Mouse (Mus musculus) testis, adult 2 months (tissue): ENCODE measurements at regions not wholly inside any gene's neighbourhood (a gene's known extent, or its start where the extent isn't known, plus 50 kb on each side); places are given as distances from the start of the nearest gene placed in this dataset.

Experiments
- H3K27ac ChIP-seq: fragments of 200-500 bp; 2 replicates; pipeline ENCODE4 v1.5.1; 2012; ENCODE audit warnings: low read depth, low read length; ENCODE audit not compliant: control insufficient read depth, insufficient read depth
- H3K27me3 ChIP-seq: fragments of 200-500 bp; 2 replicates; pipeline ENCODE4 v1.6.1; 2012; ENCODE audit warnings: mild to moderate bottlenecking, low read length, moderate library complexity; ENCODE audit not compliant: control insufficient read depth, insufficient read depth
- H3K36me3 ChIP-seq: fragments of 200-500 bp; 2 replicates; pipeline ENCODE4 v1.6.1; 2012; ENCODE audit warnings: mild to moderate bottlenecking, low read length; ENCODE audit not compliant: control insufficient read depth, insufficient read depth
- H3K4me1 ChIP-seq: fragments of 200-500 bp; 2 replicates; pipeline ENCODE4 v1.6.1; 2012; ENCODE audit warnings: low read length; ENCODE audit not compliant: control insufficient read depth, insufficient read depth
- H3K4me3 ChIP-seq: fragments of 200-500 bp; 2 replicates; pipeline ENCODE4 v1.5.1; 2012; ENCODE audit warnings: low read depth, mild to moderate bottlenecking, low read length, moderate library complexity, mixed read lengths; ENCODE audit not compliant: control insufficient read depth
- CTCF ChIP-seq: fragments of 200-500 bp; IDR thresholded peaks from 2 replicates; pipeline ENCODE4 v1.5.1; 2012; ENCODE audit warnings: low read depth, mild to moderate bottlenecking, inconsistent platforms, low read length, moderate library complexity; ENCODE audit not compliant: control insufficient read depth, insufficient read depth, insufficient replicate concordance
- POLR2A ChIP-seq: fragments of 200-500 bp; IDR thresholded peaks from 2 replicates; pipeline ENCODE4 v1.6.1; 2012; ENCODE audit warnings: low read depth, mild to moderate bottlenecking, inconsistent platforms, low read length, moderate library complexity; ENCODE audit not compliant: control insufficient read depth

DNA sequence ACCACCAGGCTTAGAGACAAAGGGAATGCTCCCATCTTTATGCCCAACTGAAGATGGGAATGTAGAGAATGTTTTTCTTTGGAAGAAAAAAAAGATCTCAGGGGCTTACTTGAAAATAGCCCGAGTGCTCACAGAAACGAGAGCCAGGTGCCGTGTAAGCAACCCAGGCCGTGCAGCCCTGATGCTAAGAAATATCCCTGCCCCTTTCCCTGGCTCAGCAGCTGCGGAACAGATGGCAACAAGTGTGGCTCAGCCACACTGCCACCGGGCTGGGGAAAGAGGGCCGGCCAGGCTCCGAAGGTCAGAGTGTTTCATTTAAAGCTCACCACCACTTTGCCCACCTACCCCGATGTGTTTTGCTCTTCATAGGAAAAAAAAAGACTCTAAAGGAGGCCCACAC lies 205.7 kb upstream of the Kbtbd8 start:
- Histone ChIP-seq H3K4me3 (no peak overlapping the region; the same call in 1 of the 2 replicates), H3K4me1 (peaks cover 5% of the 10 kb centered on the region), H3K36me3 (no peaks in the 10 kb centered on the region), H3K27ac (no peak overlapping the region), H3K27me3 (no peaks in the 10 kb centered on the region)
- TF ChIP-seq POLR2A (no peak), CTCF (no peak)

- no peaks in the 10 kb centered on the region for H3K4me1 ChIP-seq
- no peaks in the 10 kb centered on the region for H3K27me3 ChIP-seq
- no peaks in the 10 kb centered on the region for H3K36me3 ChIP-seq
- TF ChIP-seq POLR2A: no peak
- no peak overlapping the region for H3K27ac ChIP-seq
- H3K4me3 ChIP-seq: no peak overlapping the region
Measured at GRCm38 (mm10) chr6:94900862-94901261, 200.9 kb upstream of the Lrig1 start.

DNA sequence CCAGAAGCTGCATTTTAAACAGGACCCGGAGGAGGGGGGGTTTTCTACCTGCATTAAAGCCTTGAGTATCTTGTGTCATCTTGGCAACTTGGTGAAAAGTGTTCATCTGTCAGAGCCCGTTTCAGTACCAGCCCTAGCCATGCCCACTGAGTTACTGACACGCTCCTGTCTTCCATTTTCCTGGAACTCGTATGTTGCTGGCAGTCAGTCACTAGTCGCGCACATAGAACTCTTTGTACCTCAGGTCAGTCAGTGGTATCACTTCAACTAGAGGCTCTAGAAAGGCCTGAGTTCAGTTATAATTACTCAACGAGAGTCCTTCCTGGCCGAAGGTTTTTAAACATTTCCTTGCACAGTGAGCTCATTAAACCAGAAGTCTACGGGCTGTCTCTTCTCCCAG lies 198.9 kb upstream of the Lrig1 start:
- Histone ChIP-seq H3K36me3 (no peaks in the 10 kb centered on the region), H3K4me3 (no peak overlapping the region), H3K4me1 (no peaks in the 10 kb centered on the region), H3K27me3 (no peaks in the 10 kb centered on the region), H3K27ac (no peak overlapping the region)
- TF ChIP-seq POLR2A (no peak), CTCF (no peak)

DNA sequence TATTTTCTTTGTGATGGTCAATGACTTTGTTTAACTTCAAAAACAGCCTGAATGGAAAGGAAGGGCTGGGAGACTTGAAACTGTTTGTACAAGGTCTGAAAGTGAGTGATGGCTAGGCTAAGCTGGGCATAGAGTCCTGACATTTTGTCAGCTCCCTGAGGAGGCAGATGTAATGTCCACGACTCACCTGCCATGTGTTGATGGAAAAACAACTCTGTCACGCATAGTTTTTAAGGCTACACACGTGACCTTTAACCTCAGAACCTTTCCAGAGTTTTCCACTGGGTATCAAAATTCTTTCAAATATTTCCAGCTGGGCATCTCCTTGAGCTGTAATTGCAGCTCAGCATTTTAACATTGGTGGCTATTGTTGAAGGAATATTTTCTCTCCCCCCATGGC lies 190.2 kb upstream of the Lrig1 start:
- Histone ChIP-seq H3K36me3 (no peaks in the 10 kb centered on the region), H3K4me1 (no peaks in the 10 kb centered on the region), H3K27me3 (no peaks in the 10 kb centered on the region), H3K4me3 (no peak overlapping the region), H3K27ac (no peak overlapping the region)
- TF ChIP-seq POLR2A (no peak), CTCF (no peak)

GRCm38 (mm10) chr6:94889271-94889670 lies 189.3 kb upstream of the Lrig1 start:
- no peaks in the 10 kb centered on the region for H3K4me1 ChIP-seq
- no peak overlapping the region for H3K4me3 ChIP-seq
- no peak overlapping the region for H3K27ac ChIP-seq
- no peaks in the 10 kb centered on the region for H3K27me3 ChIP-seq
- no peaks in the 10 kb centered on the region for H3K36me3 ChIP-seq
- TF ChIP-seq CTCF (no peak), POLR2A (no peak)

GRCm38 (mm10) chr6:94881139-94881538 lies 181.2 kb upstream of the Lrig1 start:
- Histone ChIP-seq H3K4me1 (no peaks in the 10 kb centered on the region), H3K27me3 (no peaks in the 10 kb centered on the region), H3K36me3 (no peaks in the 10 kb centered on the region), H3K4me3 (no peak overlapping the region), H3K27ac (no peak overlapping the region)
- TF ChIP-seq POLR2A (no peak), CTCF (no peak)

DNA sequence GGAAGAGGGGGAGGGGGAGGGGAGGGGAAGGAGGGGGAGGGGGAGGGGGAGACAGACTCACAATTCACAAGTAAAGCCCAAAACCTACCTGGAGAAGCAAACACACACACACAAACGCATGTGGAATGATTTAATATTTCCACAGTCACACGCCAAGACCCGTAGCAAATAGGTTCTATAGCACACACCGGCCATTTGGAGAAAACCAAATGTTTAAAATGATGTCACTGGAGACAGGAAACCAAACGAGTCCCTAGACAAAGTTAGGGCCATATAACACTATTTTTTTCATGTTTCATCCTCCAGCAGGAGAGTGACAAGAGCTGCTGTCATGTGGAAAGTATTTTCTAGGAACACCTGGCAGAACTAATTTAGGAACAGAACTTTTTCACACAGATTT lies 175.9 kb upstream of the Lrig1 start:
- TF ChIP-seq POLR2A (no peak), CTCF (no peak)
- Histone ChIP-seq H3K27ac (no peak overlapping the region), H3K36me3 (no peaks in the 10 kb centered on the region), H3K4me3 (no peak overlapping the region), H3K27me3 (no peaks in the 10 kb centered on the region), H3K4me1 (no peaks in the 10 kb centered on the region)

DNA sequence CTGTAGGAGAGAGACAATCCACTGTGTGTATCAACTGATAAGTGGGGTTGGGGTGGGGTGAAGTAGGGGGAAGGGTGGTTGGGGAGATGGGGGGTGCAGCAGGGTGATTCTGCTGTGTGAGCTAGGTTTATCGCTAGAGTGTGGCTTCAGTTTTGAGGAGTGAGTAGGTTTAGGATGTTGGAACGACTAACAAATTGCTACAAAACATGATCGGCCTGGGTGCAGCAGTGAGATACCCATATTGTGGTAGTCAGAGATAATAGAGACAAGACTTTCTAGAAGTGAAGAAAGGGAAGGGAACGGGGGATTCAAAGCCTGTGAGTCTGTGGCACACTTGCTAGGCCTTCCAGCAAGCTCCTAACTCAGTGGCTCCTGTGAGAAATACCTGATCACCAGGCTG lies 175.1 kb upstream of the Lrig1 start:
- H3K27me3 ChIP-seq: no peaks in the 10 kb centered on the region
- no peaks in the 10 kb centered on the region for H3K36me3 ChIP-seq
- H3K4me3 ChIP-seq: no peak overlapping the region
- H3K27ac ChIP-seq: no peak overlapping the region
- H3K4me1 ChIP-seq: no peaks in the 10 kb centered on the region
- TF ChIP-seq CTCF (no peak), POLR2A (no peak)
